Mouse (Mus musculus): ENCODE measurements around the gene Eml2. TPM values are rescaled to one million over a fixed set of nuclear protein-coding genes. Genes with fewer than 3 reads are reported as not detected.
A peak's percentile ranks its signal among the peaks of the same experiment; 100 is the strongest.

Gene Eml2
- total and polyA plus RNA-seq, 3 experiments: 34.7 to 69.4 (median 58.2) TPM

DNA sequence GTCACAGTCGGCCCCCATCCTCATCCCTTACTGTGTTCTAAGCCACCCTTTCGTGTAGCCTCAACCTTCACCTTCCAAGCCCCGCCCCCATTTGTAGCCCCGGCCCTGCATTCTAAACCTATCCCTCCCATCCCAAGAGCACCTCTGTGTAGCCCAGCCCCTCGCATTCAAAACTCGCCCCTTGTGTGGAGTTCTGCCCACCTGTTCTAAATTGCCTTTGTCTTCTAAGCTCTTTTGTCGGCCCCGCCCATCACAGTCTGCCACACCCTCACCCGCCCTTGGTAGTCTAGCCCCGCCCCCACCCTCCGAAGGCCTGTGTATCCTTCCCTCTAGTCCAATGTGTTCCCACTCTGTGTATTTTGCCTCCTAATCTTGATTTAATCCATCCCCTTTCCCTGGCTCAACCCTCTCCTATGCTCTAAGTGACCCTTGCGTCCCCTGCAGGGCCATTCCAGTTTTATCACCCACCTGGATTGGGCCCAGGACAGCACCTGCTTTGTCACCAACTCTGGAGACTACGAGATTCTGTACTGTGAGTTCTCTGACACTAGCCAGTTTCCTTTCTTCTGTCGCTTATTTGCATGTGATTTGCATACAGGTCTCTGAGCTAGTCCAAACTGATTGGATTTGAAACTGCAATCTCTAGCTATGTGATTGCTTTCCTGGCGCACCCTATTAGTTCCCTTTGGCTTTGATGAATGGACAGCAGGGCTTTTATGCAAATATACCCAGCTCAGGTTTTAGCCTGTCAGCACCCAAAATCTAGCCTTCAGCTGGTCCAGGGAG is 26.0 kb downstream of the Eml2 start:
- no peak for DNase-seq

DNA sequence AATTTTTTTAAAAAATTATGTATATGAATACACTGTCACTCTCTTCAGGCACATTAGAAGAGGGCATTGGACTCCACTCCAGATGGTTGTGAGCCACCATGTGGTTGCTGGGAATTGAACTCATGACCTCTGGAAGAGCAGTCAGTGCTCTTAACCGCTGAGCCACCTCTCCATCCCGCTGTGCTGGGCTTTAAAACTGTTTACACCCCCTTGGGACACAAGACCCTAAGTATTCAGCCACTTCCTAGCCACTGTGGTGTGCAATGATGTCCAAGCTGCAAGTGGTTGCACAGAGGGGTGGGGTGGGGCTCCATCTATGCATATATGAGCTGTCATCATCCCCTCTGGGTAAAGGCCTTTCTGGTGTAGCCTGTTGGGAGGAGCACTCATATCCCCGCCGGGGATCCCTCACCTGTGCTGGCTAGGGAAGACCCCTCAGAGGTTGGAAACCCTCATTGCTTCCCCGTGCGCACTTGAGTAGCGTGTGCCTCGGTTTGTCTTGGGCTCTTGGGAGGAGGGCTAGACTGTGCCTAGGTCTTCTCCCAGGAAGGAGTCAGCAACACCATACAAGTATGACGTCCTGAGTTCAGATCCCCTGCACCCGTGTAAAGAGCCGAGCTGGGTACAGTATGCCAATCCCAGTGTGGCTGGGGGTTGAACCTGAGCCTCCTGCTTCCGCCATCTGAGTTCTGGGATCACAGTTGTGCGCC is 32.1 kb downstream of the Eml2 start:
- DNase-seq: no peak

DNA sequence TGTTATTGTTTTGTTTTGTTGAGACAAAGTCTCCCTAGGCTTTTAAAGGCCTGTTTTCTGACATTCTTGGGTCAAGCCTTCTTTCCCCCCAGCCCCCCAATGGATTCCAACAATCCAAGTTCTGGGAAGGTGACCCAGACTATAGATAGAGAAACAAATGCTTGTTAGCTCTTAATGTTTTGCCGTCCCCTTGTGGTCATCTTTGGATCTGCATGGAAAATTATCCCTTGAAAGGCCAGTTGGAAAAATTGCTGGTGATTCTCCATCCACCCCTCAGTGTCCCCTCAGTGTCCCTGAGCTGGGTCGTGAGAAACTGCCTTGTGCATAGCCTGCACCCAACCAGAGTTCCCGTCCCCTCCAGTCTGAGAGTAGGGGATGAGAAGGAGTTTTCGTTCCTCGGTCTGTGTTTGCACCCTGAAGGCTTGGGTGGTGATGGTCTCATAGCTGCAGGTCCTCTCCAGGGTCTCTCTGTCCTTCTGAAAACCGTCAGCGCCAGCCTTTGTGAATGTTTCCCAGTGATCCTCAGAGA is 32.8 kb downstream of the Eml2 start:
- DNase-seq: peak; percentile 57

DNA sequence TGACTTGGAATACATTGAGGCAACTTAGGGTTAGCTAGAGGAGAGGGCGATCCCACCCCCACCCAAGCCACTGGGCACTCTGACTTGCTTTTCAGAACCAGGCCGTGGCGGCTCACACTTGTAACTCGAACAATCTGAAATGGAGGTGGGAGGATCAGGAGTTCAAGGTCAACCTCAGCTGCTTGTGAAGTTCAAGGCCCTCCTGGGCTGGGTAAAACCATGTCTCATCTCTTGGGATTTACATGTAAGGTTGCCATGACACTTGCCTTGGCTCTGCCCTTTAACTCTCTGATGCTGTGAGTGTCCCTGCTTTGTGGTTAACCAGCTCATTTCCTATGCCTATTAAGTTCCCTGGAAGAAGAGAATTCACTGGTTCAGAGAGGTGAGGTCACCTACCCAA is 33.3 kb downstream of the Eml2 start:
- DNase-seq: peak; percentile 58

DNA sequence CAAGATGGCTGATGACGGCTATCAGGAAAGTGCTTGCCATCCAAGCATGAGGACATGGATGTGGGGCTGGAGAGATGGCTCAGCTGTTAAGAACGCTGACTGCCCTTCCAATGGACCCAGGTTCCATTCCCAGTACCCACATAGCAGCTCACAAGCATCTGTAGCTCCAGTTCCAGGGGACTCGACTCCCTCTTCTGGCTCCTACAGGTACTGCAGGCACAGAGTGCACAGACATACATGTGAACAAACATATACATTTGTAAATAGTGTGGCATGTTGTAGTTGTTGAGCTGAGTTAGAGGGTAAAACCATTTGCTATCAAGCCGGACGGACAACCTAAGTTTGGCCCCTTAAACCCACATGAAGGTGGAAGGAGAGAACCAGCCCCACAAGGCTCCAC is 33.8 kb downstream of the Eml2 start:
- DNase-seq: no peak

DNA sequence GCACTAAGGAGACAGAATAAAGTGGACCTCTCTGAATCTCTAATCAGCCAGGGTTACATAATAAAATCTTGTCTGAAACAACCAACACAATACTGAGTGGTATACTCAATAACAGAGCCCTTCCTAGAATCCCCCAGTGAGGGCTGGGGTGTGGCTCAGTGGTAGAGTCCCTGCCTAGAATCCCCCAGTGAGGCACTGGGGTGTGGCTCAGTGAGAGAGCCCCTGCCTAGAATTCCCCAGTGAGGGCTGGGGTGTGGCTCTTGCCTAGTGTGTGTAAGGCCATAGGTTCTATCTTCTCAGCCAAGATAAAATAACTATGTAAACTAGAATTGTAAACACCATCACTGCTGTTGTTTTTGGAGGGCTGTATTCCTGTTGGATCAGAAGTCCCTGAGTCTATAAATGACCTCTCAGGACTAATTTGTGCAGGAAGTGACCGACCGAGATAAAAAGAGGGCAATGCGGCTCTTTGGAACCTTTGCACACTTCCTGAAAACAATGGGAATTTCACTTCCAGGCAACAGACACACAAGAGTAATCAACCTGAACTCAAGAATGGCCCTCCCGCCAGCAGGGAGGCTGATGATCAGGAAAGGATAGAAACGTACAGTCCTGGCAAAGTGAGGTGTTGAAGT is 34.9 kb downstream of the Eml2 start:
- DNase-seq: no peak

DNA sequence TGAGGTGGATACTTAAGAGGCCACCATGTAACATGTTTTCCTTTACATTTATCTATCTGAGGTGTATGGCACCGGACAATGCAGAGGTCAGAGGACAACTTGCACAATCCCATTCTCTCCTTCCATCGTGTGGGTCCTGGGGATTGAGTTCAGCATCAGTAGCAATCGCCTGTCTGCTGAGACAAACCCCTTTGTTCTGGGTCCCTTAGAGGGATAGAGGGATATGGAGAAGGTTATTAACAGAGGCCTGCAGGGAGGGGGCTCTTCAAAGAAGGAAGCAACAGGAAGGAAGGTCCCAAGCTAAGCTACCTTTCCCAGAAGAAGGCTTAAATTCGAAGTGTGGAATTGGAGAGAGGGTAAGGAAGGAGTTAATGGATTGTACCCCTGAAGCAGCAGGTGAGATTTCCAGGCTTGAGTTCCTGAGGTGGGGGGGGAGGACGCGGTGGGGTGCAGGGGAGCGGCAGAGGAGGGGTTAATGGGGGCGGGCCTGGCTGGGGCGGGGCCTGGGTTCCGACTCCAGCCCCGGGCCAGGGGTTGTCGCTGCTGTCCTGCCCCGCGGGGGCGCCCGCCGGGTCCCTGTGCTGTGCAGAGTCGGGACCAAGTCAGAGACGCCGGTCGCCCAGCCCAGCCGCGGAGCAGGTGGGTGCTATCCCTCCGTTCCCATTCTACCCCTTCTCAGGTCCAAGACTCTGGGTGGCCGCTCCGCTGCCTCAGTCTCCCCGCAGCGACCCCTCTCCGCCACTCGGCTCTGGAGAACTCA is 36.0 kb downstream of the Eml2 start, which contains the start of gene Gpr4:
Gene Gpr4, plus strand, starts transcription at position 543 of the 760 bp plus-strand sequence.
- peak; percentile 68 for DNase-seq

DNA sequence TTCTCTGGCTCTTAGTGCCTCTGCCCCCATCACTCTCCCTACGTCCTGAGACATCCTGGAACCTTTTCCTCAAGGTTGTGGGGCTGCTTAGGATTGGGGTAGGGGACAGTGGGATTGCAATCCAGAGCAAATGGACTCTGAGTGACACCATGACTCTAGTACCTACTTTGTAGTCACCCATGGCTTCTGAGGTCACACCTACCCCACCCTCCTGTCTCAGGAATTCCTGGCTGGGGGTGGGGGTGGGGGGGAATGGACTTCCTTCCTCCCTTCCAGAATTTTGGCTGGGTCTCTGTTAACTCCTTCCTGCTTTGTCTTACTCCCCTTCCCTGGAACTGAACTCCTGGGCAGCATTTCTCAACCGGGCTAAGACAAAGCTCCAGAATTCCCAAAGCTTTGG is 37.2 kb downstream of the Eml2 start:
- no peak for DNase-seq

DNA sequence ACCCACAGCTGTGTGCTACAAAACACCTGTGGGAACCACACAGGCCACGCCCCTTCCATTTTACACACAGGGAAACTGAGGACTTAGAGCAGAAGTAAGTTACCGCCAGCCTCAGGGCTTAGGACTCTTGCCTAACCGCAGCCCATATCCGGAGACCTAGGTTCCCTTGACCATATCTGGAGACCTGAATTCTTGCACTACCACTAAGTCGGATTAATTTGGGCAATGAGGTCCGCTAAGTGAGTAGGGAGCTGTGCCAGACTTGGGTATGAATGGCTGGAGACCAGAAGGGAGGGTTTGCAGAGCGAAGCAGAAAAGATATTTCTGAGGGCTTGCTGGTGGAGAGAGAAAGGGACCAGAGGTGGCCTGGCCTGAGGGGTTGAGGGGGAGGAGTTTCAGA is 38.1 kb downstream of the Eml2 start:
- no peak for DNase-seq

DNA sequence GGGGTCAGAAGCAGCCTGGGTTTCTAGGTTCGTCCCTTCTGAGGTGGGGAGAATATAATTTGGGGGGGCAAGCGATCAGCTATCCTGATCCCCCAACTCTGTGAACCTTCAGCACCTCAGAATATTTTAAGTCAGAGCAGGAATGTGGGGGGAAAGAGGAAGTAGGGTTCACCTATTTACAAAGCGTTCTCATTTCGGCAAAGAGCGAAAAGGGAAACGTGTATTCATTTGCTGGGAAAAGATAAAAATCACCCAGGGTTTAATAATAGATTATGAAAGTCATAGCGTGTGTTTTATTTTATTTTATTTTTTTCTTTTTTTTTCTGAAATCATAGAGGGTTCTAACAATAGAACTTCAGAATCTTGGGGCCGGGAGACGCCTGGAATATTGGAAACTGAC is 38.7 kb downstream of the Eml2 start:
- no peak for DNase-seq

DNA sequence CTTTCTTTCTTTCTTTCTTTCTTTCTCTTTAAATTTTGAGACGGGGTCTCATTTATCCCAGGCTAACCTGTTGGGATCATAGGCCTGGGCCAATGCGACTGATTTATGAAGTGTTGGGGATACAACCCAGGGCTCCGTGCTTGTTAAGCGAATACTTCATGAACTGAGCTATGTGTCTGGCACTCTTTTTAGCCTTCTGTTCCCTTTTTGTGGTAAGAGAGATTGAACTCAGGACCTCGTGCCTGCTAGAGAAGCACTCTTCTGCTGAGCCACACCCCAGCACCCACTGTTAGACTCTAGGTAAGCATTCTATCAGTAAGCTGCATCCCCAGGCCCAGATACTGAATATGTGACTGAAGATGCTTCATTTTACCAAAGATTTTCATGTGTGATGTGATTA is 41.3 kb downstream of the Eml2 start:
- DNase-seq: no peak

DNA sequence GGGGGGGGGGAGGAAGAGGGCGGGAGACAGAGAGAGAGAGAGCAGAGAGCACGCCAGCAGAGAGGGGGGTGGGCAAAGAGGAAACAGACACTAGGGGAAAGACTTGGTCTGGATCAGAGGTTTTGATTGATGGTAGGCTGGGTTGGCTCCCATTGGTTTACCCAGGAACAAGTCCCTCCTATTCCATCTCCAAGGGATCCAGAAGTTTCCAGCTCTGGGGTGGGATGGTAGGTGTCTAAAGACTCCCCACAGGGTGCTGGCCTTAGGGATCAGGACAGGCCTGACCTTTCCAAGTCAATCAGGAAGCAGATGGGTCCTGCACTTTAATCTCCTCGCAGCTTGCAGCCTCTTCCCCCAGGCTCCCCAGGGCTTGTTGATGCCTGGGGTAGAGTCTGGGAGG is 41.7 kb downstream of the Eml2 start:
- no peak for DNase-seq

DNA sequence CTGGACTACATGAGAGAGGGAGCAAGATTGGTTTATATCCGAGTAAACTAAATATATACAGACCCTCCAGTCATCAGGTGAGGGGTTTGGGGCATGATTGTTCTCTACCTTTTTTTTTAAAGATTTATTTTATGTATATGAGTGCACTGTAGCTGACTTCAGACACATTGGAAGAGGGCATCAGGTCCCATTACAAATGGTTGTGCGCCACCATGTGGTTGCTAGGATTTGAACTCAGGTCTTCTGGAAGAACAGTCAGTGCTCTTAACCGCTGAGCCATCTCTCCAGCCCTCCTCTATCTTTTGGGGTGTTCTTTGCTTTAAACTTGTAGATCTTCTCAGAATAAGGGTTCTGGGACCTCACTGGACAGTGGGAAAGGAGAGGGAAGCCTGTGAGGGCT is 43.8 kb downstream of the Eml2 start:
- no peak for DNase-seq

DNA sequence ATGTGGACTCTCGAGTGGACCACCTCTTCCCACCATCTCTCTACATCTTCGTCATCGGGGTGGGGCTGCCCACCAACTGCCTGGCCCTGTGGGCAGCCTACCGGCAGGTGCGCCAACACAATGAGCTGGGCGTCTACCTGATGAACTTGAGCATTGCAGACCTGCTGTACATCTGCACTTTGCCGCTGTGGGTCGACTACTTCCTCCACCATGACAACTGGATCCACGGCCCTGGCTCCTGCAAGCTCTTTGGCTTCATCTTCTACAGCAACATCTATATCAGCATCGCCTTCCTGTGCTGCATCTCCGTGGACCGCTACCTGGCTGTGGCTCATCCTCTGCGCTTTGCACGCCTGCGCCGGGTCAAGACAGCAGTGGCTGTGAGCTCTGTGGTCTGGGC is 46.0 kb downstream of the Eml2 start:
- no peak for DNase-seq

DNA sequence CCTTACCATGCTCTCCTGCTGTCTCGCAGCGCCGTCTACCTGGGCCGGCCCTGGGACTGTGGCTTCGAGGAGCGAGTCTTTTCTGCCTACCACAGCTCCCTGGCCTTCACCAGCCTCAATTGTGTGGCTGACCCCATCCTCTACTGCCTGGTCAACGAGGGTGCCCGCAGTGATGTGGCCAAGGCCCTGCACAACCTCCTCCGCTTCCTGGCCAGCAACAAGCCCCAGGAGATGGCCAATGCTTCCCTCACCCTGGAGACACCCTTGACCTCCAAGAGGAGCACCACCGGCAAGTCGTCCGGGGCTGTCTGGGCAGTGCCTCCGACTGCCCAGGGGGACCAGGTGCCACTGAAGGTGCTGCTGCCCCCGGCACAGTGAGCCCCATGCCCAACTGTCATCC is 46.7 kb downstream of the Eml2 start:
- DNase-seq: no peak

DNA sequence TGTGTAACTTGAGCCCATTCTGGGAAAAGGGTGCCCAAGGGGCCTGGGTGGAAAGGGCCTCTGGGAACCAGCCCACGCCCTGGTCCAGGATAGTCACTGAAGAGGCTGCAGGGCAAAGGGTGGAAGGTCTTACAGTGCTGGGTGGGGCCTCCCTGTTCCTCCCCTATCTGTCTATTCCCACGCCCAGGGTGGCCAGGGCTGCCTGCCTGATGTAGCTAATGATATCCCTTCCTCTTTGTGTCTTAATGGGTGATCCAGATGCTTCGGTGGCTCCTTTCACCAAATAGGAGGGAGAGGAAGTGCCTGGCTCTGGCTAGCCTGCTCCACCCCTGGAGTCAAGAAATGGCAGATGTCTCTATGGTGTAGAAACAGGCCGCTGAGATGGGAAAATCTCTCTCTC is 48.7 kb downstream of the Eml2 start:
- DNase-seq: no peak

DNA sequence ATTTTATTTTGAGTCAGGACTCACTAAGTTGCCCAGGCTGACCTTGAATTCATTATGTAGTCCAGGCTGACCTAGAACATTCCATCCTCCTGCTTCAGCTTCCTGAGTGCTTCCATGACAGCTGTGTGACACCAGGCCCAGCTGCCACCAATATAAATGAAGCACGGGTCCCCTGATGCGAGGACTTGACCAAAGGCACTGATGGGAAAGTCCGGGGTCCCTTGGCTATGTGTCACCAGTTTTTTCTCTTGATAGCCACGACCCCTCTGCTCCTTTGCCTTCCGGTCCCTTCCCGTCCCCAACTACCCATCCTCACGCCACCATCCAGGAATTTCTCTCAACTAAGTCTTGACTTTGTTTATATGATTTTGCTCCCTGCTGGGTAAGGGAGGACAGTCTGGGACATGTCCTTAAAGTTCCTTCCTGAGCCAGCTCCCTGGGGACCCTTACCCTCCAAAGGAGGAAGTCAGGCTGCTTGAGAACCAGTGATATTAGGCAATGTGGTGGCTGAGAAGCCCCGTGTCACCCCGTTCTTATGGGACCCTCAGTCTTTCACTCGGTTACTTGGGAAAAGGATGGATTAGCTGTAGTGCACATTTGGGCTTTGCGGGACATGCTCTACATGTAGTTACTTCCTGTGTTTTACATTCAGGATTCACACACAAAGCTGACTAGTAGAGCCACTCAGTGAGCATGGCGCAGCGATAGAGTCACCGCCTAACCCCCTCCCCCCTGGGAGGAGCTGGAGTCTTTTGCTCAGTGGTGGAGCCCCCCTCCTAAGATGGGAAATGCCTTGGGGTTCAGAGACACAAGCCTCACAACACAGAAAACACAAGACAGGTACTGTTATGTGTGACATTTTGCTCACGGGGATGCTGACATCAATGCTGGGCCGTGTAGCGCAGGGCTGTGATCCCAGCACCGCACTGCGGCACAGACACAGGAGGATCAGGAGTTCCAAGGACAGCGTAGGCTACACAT is 50.9 kb downstream of the Eml2 start:
- DNase-seq: peak; percentile 68

DNA sequence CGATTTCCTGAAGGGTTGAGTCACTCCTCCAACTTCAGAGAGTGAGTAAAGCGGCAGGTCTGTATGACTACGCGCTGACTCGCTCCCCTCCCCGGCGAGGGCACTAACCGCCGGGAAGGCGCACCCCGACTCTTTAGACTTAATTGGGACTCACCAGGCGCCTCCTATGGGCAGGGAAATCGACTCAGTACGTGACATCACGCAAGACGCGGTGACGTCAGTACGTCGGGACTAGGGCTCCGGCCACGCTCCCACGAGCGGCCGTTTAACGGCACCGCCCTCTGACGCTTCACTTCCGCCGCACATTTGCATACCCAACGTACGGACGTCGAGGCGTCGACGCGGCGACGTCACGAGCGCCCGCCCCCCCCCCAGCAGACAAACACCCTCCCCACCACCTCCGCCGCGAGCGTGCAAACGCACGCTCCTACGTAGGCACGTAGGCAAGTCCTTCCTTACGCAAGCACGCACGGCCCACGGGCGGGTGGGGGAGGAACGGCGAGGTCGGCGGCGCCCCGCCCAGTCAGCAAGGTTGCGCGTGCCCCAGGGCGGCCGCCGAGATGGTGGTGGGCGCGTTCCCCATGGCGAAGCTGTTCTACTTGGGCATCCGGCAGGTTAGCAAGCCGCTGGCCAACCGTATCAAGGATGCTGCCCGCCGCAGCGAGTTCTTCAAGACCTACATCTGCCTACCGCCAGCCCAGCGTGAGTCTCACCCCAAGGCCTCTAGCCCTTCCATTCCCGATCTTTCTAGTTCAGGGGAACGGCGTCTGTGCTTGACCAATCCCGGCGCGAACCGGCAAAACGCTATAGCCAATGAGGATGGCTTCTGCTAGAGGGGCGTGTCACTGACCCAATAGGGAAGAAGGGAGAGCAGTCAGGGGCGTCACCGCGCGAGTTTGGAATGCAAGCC is 51.9 kb downstream of the Eml2 start, which contains the start of gene Opa3:
Gene Opa3, plus strand, starts transcription at position 452 of the 910 bp plus-strand sequence.
- DNase-seq: peak; percentile 99

DNA sequence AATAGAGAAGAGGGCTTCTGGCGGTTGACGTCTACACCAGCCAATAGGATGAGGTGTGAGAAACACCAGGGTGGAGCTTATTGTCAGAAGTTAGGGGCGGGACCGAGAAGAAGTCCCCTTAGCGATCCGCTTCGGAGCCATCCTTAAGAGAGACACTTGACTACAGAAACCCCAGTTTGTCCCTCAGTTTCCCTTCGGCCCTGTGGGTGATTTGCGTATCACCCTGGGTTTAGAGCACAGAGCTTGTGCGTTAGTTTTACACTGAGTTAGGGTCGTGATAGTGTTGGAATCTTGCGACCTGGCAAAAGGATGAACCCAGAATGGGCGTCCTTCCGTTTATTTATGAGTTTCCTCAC is 52.5 kb downstream of the Eml2 start:
- DNase-seq: no peak

DNA sequence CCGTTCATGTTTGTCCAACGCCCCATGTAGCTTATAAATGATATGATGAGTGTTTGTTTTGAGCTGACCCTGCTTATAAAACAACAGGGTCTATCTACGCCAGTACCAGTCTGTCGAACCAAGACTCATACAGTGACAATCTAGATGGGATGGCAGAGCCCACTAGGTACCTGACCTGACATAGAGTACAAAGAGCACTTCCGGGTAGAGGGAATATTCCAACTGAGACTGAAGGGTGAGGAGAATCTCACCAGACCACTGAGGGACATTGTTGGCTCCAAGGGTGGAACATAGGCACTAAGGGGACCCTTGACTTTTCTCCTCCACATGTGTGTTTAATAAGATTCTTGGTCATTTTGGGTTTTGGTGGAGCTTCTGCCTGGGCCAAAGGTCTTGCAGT is 53.2 kb downstream of the Eml2 start:
- no peak for DNase-seq

Data from adrenal gland, adult 2 months (tissue).